Mouse (Mus musculus): ENCODE data around the gene Vmn1r120. TPM values are rescaled to one million over a fixed set of nuclear protein-coding genes. Genes with fewer than 3 reads are reported as not detected.

Vmn1r120 gene
- polyA plus RNA-seq (2012; rRNA removed): not detected in 2 replicates

GRCm38 (mm10) chr7:21053684-21054083, at the start of gene Vmn1r120:
Vmn1r120 (minus strand) TSS chr7:21053784.

GRCm38 (mm10) chr7:21098413-21098812, 44.8 kb upstream of the Vmn1r120 start, which contains the start of gene Vmn1r121:
Vmn1r121 (minus strand) TSS chr7:21098513.

GRCm38 (mm10) chr7:21012355-21012754, 41.2 kb downstream of the Vmn1r120 start, which contains the start of gene Vmn1r119:
Vmn1r119 (minus strand) TSS chr7:21012455.

Other genes starting within 250 kb of the Vmn1r120 start
- not detected in 2 replicates for gene Vmn1r114, start 241.6 kb downstream of the Vmn1r120 start, polyA plus RNA-seq (2012; rRNA removed)
- not detected in 2 replicates for gene Vmn1r115, start 208.8 kb downstream of the Vmn1r120 start, polyA plus RNA-seq (2012; rRNA removed)
- not detected in 2 replicates for gene Vmn1r116, start 181.5 kb downstream of the Vmn1r120 start, polyA plus RNA-seq (2012; rRNA removed)
- not detected in 2 replicates for gene Vmn1r117, start 169.7 kb downstream of the Vmn1r120 start, polyA plus RNA-seq (2012; rRNA removed)
- gene Vmn1r118, start 141.4 kb downstream of the Vmn1r120 start, polyA plus RNA-seq (2012; rRNA removed): not detected in 2 replicates
- gene Vmn1r119, start 41.3 kb downstream of the Vmn1r120 start, polyA plus RNA-seq (2012; rRNA removed): not detected in 2 replicates
- not detected in 2 replicates for gene Vmn1r121, start 44.7 kb upstream of the Vmn1r120 start, polyA plus RNA-seq (2012; rRNA removed)
- not detected in 2 replicates for gene Vmn1r122, start 80.3 kb upstream of the Vmn1r120 start, polyA plus RNA-seq (2012; rRNA removed)
- gene Vmn1r123, start 108.4 kb upstream of the Vmn1r120 start, polyA plus RNA-seq (2012; rRNA removed): not detected in 2 replicates
- not detected in 2 replicates for gene Gm5157, start 136.6 kb upstream of the Vmn1r120 start, polyA plus RNA-seq (2012; rRNA removed)
- gene Vmn1r124, start 206.8 kb upstream of the Vmn1r120 start, polyA plus RNA-seq (2012; rRNA removed): not detected in 2 replicates
- not detected in 2 replicates for gene Vmn1r125, start 218.4 kb upstream of the Vmn1r120 start, polyA plus RNA-seq (2012; rRNA removed)
- not detected in 2 replicates for gene Vmn1r126, start 247.7 kb upstream of the Vmn1r120 start, polyA plus RNA-seq (2012; rRNA removed)